Mouse (Mus musculus): ENCODE data around the gene Piezo1.
A peak's percentile ranks its signal among the peaks of the same experiment; 100 is the strongest.

Piezo1 gene

GRCm38 (mm10) chr8:122569329-122569728 lies 18.2 kb upstream of the Piezo1 start:
- DNase-seq, result peak; percentile 18

DNA sequence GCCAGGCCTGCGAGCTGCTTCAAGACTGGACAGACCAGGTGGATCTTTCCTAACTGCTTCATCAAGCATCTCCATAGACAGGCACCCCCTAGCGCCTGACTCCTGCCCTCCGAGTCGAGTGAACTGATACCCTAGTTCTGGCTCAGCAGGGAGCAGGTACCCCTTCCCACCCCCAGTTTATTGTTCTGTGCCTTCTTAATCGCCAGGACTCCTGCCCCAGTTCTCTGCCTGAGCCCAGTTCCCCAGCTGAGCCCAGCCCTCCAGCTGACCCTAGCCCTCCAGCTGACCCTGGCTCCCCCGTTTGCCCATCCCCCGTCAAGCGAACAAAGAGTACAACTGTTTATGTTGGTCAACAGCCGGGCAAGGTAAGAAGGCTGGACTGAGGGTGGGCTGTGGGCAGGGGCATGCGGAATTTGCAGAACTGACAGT lies 17.8 kb upstream of the Piezo1 start:
- DNase-seq, result peak; percentile 57

DNA sequence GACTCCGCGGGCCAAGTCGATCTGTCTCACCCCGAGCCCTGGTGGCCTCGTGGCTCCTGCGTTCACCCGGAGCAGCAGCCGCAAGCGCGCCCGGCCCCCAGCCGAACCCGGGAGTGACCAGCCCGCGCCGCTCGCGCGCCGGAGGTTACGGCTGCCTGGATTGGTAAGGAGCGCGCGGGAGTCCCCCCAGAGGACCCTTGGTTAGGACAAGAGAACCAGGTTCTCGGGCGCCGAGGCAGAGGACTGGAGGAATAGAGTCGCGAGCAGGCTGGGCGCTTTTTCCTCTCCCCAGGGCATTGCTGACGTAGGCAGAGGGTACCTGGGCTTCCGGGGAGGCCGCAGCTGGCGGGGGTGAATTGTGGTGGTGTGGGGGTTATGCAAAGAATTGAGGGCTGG lies 17.0 kb upstream of the Piezo1 start:
- peak; percentile 78 for DNase-seq

GRCm38 (mm10) chr8:122567361-122568108 lies 16.4 kb upstream of the Piezo1 start, which contains the start of gene Cdt1:
TSS of gene Cdt1 (plus strand) at chr8:122568015.
- peak; percentile 96 for DNase-seq

- no peak for DNase-seq
Measured at GRCm38 (mm10) chr8:122566766-122567165, 15.6 kb upstream of the Piezo1 start.

DNA sequence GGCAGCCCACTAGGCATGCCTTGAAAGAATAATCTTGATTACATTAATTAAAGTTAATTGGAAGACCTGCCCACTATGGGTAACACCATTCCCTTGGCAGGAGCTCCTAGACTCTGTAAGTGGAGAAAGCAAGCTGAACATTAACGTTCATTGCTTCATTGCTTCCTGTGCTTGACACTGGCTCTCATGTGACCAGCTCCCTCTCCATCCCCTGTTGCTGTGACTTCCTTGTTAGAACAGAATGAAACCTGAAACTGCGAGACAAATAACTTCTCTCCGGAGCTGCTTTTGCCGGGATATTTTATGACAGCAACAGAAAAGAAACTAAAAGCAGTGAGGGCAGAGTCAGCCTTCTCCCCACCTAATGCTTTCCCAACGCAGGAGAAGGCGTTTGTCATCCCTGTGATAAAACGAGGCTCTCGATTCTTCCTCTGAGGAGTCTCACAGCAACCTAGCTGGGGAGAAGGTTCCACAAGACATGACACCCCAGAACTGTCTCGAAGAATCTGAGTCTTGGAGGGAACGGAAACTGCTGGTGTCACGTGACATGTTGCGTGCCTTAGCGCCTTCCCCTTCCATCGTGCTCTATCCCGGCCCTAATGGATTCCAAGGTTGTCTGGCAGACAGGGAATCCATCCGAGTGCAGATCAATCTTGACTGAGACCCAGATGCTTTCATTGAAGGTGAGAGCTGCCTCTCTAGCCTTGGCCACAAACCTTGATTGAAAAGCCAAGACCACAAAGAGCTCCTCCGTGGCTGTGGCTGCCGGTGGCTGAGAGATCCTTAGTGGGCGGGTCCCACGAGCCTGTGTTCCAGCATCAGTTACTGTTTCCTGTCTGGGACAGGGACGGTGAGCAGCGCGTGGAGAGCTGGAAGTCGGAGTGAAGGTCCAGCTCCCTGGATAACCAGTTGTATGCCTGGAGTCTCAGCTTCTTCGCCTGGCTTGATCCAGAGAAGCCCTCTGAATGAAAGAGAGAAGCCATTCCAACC lies 13.5 kb upstream of the Piezo1 start:
- DNase-seq, result no peak

DNA sequence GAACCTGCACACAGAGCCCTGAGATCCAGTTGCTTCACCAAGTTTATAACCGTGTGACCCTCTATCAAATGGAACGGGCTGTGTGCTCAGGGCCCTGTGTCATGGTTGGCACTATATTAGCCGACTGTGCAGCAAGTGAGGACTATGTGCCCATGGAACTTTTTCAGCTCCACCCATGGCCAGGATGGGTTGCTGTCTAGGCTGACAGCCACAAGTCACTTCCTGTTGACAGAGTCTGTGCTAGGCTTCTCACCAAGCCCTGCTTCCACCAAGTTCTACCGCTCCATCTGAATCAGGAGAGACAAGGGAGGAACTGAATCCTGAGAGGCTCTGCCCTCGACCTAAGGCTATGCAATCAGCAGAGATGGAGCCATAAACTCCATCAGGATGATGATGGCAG lies 10.1 kb upstream of the Piezo1 start:
- DNase-seq, result peak; percentile 49

DNA sequence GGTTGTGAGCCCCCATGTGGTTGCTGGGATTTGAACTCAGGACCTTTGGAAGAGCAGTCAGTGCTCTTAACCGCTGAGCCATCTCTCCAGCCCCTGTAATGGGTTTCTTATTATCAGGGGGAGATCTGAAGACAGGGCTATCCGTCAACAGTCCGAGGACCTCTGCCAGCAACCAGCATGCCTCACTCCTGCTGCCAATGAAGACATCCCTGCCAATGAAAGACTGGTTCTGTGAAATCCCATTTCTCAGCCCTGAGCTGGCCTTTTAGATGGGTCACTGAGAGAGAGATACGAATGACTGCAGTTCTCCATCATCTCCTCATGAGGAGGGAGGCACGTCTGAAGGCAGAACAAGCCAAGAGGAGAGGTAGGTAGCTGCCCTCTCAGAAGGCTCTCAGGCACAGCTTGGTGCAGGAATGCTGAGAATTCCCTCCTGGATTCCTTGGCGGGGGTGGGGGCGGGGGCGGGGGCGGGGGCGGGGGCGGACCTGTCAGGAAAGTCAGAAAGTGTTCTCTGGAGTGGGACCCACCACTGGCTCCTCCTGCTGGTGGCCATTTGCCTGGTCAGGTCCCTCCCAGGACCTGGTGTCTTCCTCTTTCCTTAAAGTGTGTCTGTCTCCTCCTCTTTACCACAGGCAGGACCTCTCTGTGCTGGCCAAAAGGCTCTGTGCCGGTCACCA lies 7.7 kb upstream of the Piezo1 start:
- DNase-seq, result no peak

- peak; percentile 42 for DNase-seq
Measured at GRCm38 (mm10) chr8:122557248-122558038, 6.3 kb upstream of the Piezo1 start.

- DNase-seq, result peak; percentile 89
Measured at GRCm38 (mm10) chr8:122556030-122557009, 5.2 kb upstream of the Piezo1 start.

DNA sequence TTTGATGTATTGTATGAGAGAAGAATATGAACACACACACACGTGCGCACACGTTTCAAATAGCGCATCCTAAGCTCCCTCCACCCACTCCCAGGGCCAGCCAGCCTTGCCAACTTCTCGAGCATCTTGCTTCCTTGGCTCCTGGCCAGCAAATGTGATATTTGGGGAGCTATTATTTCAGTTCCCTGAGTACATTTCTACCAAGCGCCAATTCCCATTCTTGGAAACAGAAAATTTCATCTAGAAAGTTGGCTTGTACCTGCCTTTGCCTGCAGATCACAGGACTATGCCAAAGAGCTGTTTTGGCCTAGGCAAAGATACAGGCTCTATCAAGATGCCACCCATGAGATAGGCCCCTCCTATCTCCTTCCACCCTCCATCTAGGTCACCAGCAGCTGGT lies 3.7 kb upstream of the Piezo1 start:
- no peak for DNase-seq

DNA sequence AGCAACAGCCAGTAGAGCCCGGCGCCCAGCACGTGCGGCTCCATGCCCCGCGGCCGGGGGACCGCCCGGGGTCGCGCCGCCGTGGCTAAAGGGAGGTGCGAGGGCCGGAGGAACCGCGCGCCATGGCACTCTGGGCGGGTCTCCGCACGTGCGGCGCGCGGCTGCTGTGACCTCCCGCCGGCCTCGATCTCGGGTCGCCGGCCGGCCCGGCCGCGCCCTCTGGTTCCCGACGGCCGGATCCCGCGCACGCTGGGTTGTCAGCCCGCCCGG lies 199 bp downstream of the Piezo1 start:
- DNase-seq, result no peak

GRCm38 (mm10) chr8:122550234-122550994 lies 715 bp downstream of the Piezo1 start:
- DNase-seq, result peak; percentile 63

GRCm38 (mm10) chr8:122548891-122549439 lies 2.2 kb downstream of the Piezo1 start:
- no peak for DNase-seq

GRCm38 (mm10) chr8:122548331-122548730 lies 2.8 kb downstream of the Piezo1 start:
- DNase-seq, result no peak

DNA sequence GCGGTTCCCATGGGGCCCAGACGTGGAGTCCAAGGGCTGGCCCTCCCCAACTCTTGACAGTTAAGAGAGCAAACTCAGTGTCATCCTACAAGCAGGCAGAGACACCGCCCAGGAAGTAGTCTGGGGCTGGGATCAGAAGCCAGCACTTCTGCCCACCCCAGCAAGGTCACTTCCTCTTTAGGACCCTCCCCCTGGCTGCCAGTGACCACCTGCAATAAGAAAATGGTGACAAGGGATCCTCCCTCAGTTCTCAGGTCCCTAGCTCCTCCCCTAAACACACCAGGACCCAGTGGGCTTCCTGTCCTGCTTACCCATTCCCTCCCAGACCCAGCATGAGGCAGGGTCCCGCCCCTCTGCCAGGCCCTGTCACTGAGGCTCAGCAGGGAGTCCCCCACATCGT lies 3.3 kb downstream of the Piezo1 start:
- peak; percentile 56 for DNase-seq

GRCm38 (mm10) chr8:122546811-122547453 lies 4.2 kb downstream of the Piezo1 start:
- DNase-seq, result no peak

DNA sequence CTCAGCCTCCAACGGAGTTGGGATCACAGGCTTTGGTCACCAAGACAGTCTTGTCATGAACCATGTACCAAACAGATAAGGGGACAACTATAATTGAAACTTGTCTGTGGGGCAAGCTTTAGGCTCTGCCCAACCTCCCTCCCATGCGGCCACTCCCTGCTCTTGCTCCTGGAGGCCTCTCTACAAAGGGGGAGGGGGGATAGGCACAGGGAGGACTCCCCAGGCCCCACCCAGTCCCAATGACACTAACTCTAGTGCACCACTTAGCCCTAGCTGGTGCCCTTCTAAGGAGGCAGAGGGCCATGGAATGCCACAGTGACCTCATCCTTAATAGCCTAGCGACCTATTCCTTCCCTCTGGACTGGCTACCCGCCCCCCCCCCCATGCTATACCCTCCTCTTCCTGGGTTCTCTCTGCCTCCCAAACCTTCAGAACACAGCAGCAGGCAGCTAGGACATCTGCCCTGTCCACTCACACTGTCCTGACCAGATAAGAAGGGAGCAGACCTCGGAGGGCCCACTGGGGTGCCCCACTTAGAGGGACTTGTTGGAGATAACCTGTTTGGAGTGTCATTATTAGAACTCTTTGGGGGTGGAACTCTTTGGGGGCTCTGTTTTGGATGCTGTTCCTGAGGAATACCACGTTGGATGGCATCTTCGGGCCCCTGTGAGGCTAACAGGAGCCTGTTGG lies 4.9 kb downstream of the Piezo1 start:
- no peak for DNase-seq

- DNase-seq, result no peak
Measured at GRCm38 (mm10) chr8:122544138-122544537, 7.0 kb downstream of the Piezo1 start.

Measured in thymus, postnatal 25 days (tissue).